Mouse (Mus musculus) forebrain, embryonic 16.5 days (tissue): Measurements from ENCODE around the gene Tbc1d5. TPM values are rescaled to one million over a fixed set of nuclear protein-coding genes. Genes with fewer than 3 reads are reported as not detected.

Experiments used
- ATAC-seq: fragments of 200-750 bp; cut with Nextera tagmentation; 2 replicates; pipeline ENCODE4 v1.8.0; 2017; ENCODE audit warnings: mild to moderate bottlenecking, moderate library complexity
- H3K27ac ChIP-seq: fragments of 300-500 bp; sonication (generic); 2 replicates; pipeline ENCODE4 v1.5.1; 2014; ENCODE audit warnings: low read length, control low read depth
- H3K27me3 ChIP-seq: fragments of 300-500 bp; sonication (generic); replicated peaks from 2 replicates; pipeline ENCODE4 v1.6.1; 2014; ENCODE audit warnings: low read length; ENCODE audit not compliant: control insufficient read depth, insufficient read depth
- H3K36me3 ChIP-seq: fragments of 300-500 bp; sonication (generic); 2 replicates; pipeline ENCODE4 v1.6.1; 2014; ENCODE audit not compliant: control insufficient read depth, insufficient read depth
- H3K4me1 ChIP-seq: fragments of 300-500 bp; sonication (generic); replicated peaks from 2 replicates; pipeline ENCODE4 v1.6.1; 2014; ENCODE audit warnings: low read length; ENCODE audit not compliant: control insufficient read depth, insufficient read depth
- H3K4me2 ChIP-seq: fragments of 300-500 bp; sonication (generic); 2 replicates; pipeline ENCODE4 v1.6.1; 2014; ENCODE audit warnings: mild to moderate bottlenecking, low read length, control low read depth
- H3K4me3 ChIP-seq: fragments of 300-500 bp; sonication (generic); replicated peaks from 2 replicates; pipeline ENCODE4 v1.5.1; 2014; ENCODE audit warnings: mild to moderate bottlenecking, low read length, control low read depth
- H3K9ac ChIP-seq: fragments of 300-500 bp; sonication (generic); replicated peaks from 2 replicates; pipeline ENCODE4 v1.6.1; 2014; ENCODE audit warnings: low read depth, low read length, control low read depth
- H3K9me3 ChIP-seq: fragments of 300-500 bp; sonication (generic); 2 replicates; pipeline ENCODE4 v1.6.1; 2016; ENCODE audit warnings: low read length; ENCODE audit not compliant: control insufficient read depth
- WGBS: fragments of 180-500 bp; shearing (Covaris S2); extraction: QIAGEN DNeasy Blood & Tissue Kit; methylation state at CpG from one replicate; pipeline ENCODE4 v1.1.7; 2014; 5-methylcytosine and 5-hydroxymethylcytosine counted together
- polyA plus RNA-seq: library from polyadenylated mRNA; unstranded; fragments of >200 nt; fragmentation: Nextera tagmentation; extraction: Ambion mirVana; gene quantifications from 2 replicates; pipeline ENCODE4 v1.2.1, GENCODE M21; 2015

Gene Tbc1d5
- polyA plus RNA-seq, 1 experiment from 2014 or later: 8.1 TPM

GRCm38 (mm10) chr17:51003179-51003578 lies 176.0 kb downstream of the Tbc1d5 start:
- H3K27ac ChIP-seq: no peak overlapping the region
- H3K27me3 ChIP-seq: no peaks in the 10 kb centered on the region
- no peaks in the 10 kb centered on the region; the same call in 1 of the 2 replicates for H3K9me3 ChIP-seq
- H3K36me3 ChIP-seq: no peaks in the 10 kb centered on the region
- H3K4me2 ChIP-seq: no peak overlapping the region
- no peaks in the 10 kb centered on the region for H3K4me1 ChIP-seq
- H3K9ac ChIP-seq: no peak overlapping the region
- ATAC-seq: peak; percentile 68; the same call in 1 of the 2 replicates
- no peak overlapping the region for H3K4me3 ChIP-seq

GRCm38 (mm10) chr17:50998216-50998615 lies 180.9 kb downstream of the Tbc1d5 start:
- Histone ChIP-seq H3K36me3 (no peaks in the 10 kb centered on the region), H3K4me3 (no peak overlapping the region), H3K4me2 (no peak overlapping the region), H3K27me3 (no peaks in the 10 kb centered on the region), H3K4me1 (no peaks in the 10 kb centered on the region), H3K9ac (no peak overlapping the region), H3K27ac (no peak overlapping the region), H3K9me3 (no peaks in the 10 kb centered on the region)
- no peak for ATAC-seq
- 88% methylated on average over 1 of the region's 1 CpGs for WGBS

- H3K9ac ChIP-seq: no peak overlapping the region
Measured at GRCm38 (mm10) chr17:50993294-50993993, 185.7 kb downstream of the Tbc1d5 start.

GRCm38 (mm10) chr17:50990770-50991405 lies 188.3 kb downstream of the Tbc1d5 start:
- no peak for ATAC-seq
- H3K4me3 ChIP-seq: no peak overlapping the region
- no peaks in the 10 kb centered on the region for H3K4me1 ChIP-seq
- H3K9me3 ChIP-seq: no peaks in the 10 kb centered on the region
- no peak overlapping the region for H3K4me2 ChIP-seq
- H3K27me3 ChIP-seq: no peaks in the 10 kb centered on the region
- H3K9ac ChIP-seq: no peak overlapping the region
- WGBS: 98% methylated on average over 2 of the region's 2 CpGs
- H3K36me3 ChIP-seq: no peaks in the 10 kb centered on the region
- H3K27ac ChIP-seq: no peak overlapping the region

More at GRCm38 (mm10) chr17:50993294-50993993, 185.7 kb downstream of the Tbc1d5 start:
- no peak overlapping the region for H3K4me3 ChIP-seq
- H3K27me3 ChIP-seq: no peaks in the 10 kb centered on the region
- whole genome bisulfite sequencing: 96% methylated on average over 3 of the region's 3 CpGs
- H3K4me2 ChIP-seq: no peak overlapping the region
- H3K36me3 ChIP-seq: no peaks in the 10 kb centered on the region
- no peak overlapping the region for H3K27ac ChIP-seq
- ATAC-seq: no peak
- no peaks in the 10 kb centered on the region for H3K4me1 ChIP-seq
- no peaks in the 10 kb centered on the region for H3K9me3 ChIP-seq

- ATAC-seq: peak; percentile 43; the same call in 1 of the 2 replicates
- Histone ChIP-seq H3K4me2 (no peak overlapping the region), H3K27ac (no peak overlapping the region), H3K4me3 (no peak overlapping the region), H3K36me3 (no peaks in the 10 kb centered on the region), H3K9ac (no peak overlapping the region), H3K4me1 (no peaks in the 10 kb centered on the region), H3K9me3 (no peaks in the 10 kb centered on the region), H3K27me3 (no peaks in the 10 kb centered on the region)
- WGBS: 49% methylated on average over 3 of the region's 3 CpGs
Measured at GRCm38 (mm10) chr17:50987935-50988334, 191.2 kb downstream of the Tbc1d5 start.

- 89% methylated on average over 5 of the region's 5 CpGs for WGBS
- H3K4me2 ChIP-seq: no peak overlapping the region
- no peak for ATAC-seq
Measured at GRCm38 (mm10) chr17:50981933-50982332, 197.2 kb downstream of the Tbc1d5 start.

GRCm38 (mm10) chr17:50972142-50972541 lies 207.0 kb downstream of the Tbc1d5 start:
- no peaks in the 10 kb centered on the region for H3K36me3 ChIP-seq
- no peak for ATAC-seq
- 23% methylated on average over 1 of the region's 1 CpGs for WGBS
- no peak overlapping the region for H3K9ac ChIP-seq
- no peaks in the 10 kb centered on the region for H3K9me3 ChIP-seq
- no peak overlapping the region for H3K4me3 ChIP-seq
- H3K27me3 ChIP-seq: no peaks in the 10 kb centered on the region
- no peak overlapping the region for H3K4me2 ChIP-seq
- H3K4me1 ChIP-seq: no peaks in the 10 kb centered on the region
- no peak overlapping the region for H3K27ac ChIP-seq

More at GRCm38 (mm10) chr17:50981933-50982332, 197.2 kb downstream of the Tbc1d5 start:
- Histone ChIP-seq H3K9me3 (no peaks in the 10 kb centered on the region), H3K9ac (no peak overlapping the region), H3K4me1 (no peaks in the 10 kb centered on the region), H3K4me3 (no peak overlapping the region), H3K27ac (no peak overlapping the region), H3K36me3 (no peaks in the 10 kb centered on the region), H3K27me3 (no peaks in the 10 kb centered on the region)

- Histone ChIP-seq H3K27me3 (no peaks in the 10 kb centered on the region), H3K4me2 (no peak overlapping the region), H3K27ac (no peak overlapping the region), H3K36me3 (no peaks in the 10 kb centered on the region), H3K4me1 (no peaks in the 10 kb centered on the region), H3K4me3 (no peak overlapping the region), H3K9ac (no peak overlapping the region), H3K9me3 (no peaks in the 10 kb centered on the region)
- WGBS: 97% methylated on average over 1 of the region's 1 CpGs
- ATAC-seq: no peak
Measured at GRCm38 (mm10) chr17:50966147-50966546, 213.0 kb downstream of the Tbc1d5 start.

- H3K36me3 ChIP-seq: peaks cover 3% of the 10 kb centered on the region; the same call in 1 of the 2 replicates
- no peaks in the 10 kb centered on the region for H3K9me3 ChIP-seq
- 54% methylated on average over 9 of the region's 9 CpGs for WGBS
- H3K4me3 ChIP-seq: no peak overlapping the region
- H3K9ac ChIP-seq: no peak overlapping the region
- ATAC-seq: peak; percentile 96
- no peak overlapping the region for H3K4me2 ChIP-seq
- no peak overlapping the region for H3K27ac ChIP-seq
- no peaks in the 10 kb centered on the region for H3K27me3 ChIP-seq
- H3K4me1 ChIP-seq: no peaks in the 10 kb centered on the region
Measured at GRCm38 (mm10) chr17:50954313-50954712, 224.8 kb downstream of the Tbc1d5 start.
